Mouse (Mus musculus) liver, embryonic 12.5 days (tissue): ENCODE data around the gene Pfn2. TPM values are rescaled to one million over a fixed set of nuclear protein-coding genes. Genes with fewer than 3 reads are reported as not detected.

Experiments used
- polyA plus RNA-seq: library from polyadenylated mRNA; unstranded; fragments of >200 nt; fragmentation: Nextera tagmentation; extraction: Ambion mirVana; gene quantifications from 2 replicates; pipeline ENCODE4 v1.2.1, GENCODE M21; 2016

The Pfn2 gene
- polyA plus RNA-seq, 1 experiment from 2014 or later, result 13.9 TPM

Other genes starting within 250 kb of the Pfn2 start
- 50.5 and 53.5 TPM in 2 replicates for gene Commd2, start 196.4 kb downstream of the Pfn2 start, polyA plus RNA-seq
- gene Ankub1, start 155.3 kb downstream of the Pfn2 start, polyA plus RNA-seq, result not detected in 2 replicates
- 24.0 and 28.1 TPM in 2 replicates for gene Rnf13, start 112.0 kb downstream of the Pfn2 start, polyA plus RNA-seq